In the genomic region with DNA sequence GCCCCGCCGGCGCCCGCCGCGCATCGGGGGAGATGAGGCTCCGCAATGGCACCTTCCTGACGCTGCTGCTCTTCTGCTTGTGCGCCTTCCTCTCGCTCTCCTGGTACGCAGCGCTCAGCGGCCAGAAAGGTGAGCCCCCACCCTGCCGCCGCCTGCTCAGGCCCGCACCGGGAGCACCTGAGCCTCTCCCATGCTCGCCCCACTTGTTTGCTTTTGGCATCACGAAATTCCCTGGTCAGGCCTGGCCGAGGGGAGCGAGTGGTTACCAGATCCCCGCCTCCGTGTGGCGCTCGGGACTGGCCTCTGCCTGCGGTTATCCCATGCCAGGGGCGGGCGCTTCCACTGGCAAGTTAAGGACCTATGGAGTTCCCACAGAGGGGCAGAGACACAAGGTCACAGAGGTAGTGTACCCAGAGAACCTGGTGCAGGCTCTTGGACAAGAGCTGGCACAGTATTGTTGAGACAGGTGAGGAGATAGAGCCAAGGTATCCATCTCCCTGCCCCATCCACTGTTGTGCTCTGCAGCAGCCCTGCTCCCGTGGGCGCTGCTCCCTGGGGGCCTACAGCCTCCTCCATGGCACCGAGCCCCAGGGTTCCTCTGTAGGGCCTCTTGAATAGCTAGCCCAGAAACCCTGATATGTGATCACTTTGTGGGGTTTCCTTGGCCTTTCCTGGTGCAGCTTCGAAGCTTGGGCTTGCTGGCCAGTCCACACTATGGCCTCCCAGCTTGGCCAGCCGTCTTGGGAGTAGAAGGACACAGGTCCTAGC, we compare ENCODE assay signal across 8 mouse cellular contexts. TPM values are rescaled to one million over a fixed set of nuclear protein-coding genes. Genes with fewer than 3 reads are reported as not detected.
DNase-seq lines count a peak whose midpoint lies in the region; ATAC-seq lines count a peak whose summit lies in the region.

No protein-coding gene starts in this region.

- ATAC-seq in limb, embryonic 11.5 days (ENCODE audit: insufficient number of reproducible peaks, low FRiP score, low TSS enrichment, low read depth) = peak; percentile 4; the same call in 1 of the 2 replicates
- peak; percentile 21; the same call in 1 of the 2 replicates for ATAC-seq in midbrain, embryonic 14.5 days (ENCODE audit: low FRiP score, low TSS enrichment)
- no peak for ATAC-seq in megakaryocyte-erythroid progenitor cell, adult 5-6 weeks (replicated peaks; ENCODE audit: low FRiP score, low TSS enrichment, poor library complexity, severe bottlenecking)

- H3K4me3 ChIP-seq in limb, embryonic 11.5 days (ENCODE audit: low read depth, low read length) = peak overlapping the region; percentile 70
- H3K4me3 ChIP-seq in midbrain, embryonic 14.5 days (replicated peaks; ENCODE audit: low read depth, low read length) = peak overlapping the region; percentile 73

- H3K4me1 ChIP-seq in limb, embryonic 11.5 days (ENCODE audit: control insufficient read depth, insufficient read depth, low read length) = peaks cover 43% of the 10 kb centered on the region
- H3K4me1 ChIP-seq in midbrain, embryonic 14.5 days (ENCODE audit: control insufficient read depth, insufficient read depth, low read length) = peaks cover 41% of the 10 kb centered on the region

- no peaks in the 10 kb centered on the region for H3K36me3 ChIP-seq in limb, embryonic 11.5 days (ENCODE audit: control insufficient read depth, insufficient read depth, low read length)
- peaks cover 6% of the 10 kb centered on the region for H3K36me3 ChIP-seq in midbrain, embryonic 14.5 days (ENCODE audit: control insufficient read depth, insufficient read depth, low read length)

- 5% methylated on average over 26 of the region's 34 CpGs for WGBS in limb, embryonic 11.5 days
- WGBS in midbrain, embryonic 14.5 days = 4% methylated on average over 34 of the region's 34 CpGs

- peak overlapping the region; percentile 93 for H3K9ac ChIP-seq in limb, embryonic 11.5 days (ENCODE audit: low read length)
- peak overlapping the region; percentile 100 for H3K9ac ChIP-seq in midbrain, embryonic 14.5 days (replicated peaks; ENCODE audit: low read length)

- DNase-seq in adrenal gland, postnatal 10 days = peak; percentile 71
- DNase-seq in adrenal gland, adult 8-10 months = no peak
- peak; percentile 74 for DNase-seq in MN1 (ENCODE audit: low spot score)
- DNase-seq in embryo, embryonic 9.5 days (ENCODE audit: extremely low spot score) = peak; percentile 40
- peak; percentile 63 to 67 for DNase-seq in heart, postnatal 10 days
- DNase-seq in limb, embryonic 11.5 days (ENCODE audit: low spot score) = peak; percentile 69
- peak; percentile 66 for DNase-seq in midbrain, embryonic 14.5 days

- H3K9me3 ChIP-seq in limb, embryonic 11.5 days (ENCODE audit: control insufficient read depth, low read length) = no peaks in the 10 kb centered on the region
- no peaks in the 10 kb centered on the region for H3K9me3 ChIP-seq in midbrain, embryonic 14.5 days (ENCODE audit: control insufficient read depth, low read length)

- intact Hi-C loops in heart, postnatal 10 days (cut with DNase I) = no loop called here

- peak overlapping the region; percentile 91 for H3K4me2 ChIP-seq in limb, embryonic 11.5 days (ENCODE audit: low read depth, severe bottlenecking)
- peak overlapping the region; percentile 92 for H3K4me2 ChIP-seq in midbrain, embryonic 14.5 days (ENCODE audit: low read length)

- H3K27me3 ChIP-seq in limb, embryonic 11.5 days (ENCODE audit: control insufficient read depth, insufficient read depth, low read length) = no peaks in the 10 kb centered on the region
- H3K27me3 ChIP-seq in midbrain, embryonic 14.5 days (ENCODE audit: control insufficient read depth, insufficient read depth, low read length) = 0 out of 2 replicates have a peak, but pooled peaks cover 9% of the 10 kb centered on the region

- H3K27ac ChIP-seq in limb, embryonic 11.5 days (replicated peaks; ENCODE audit: low read depth, low read length) = peak overlapping the region; percentile 70; the same call in 1 of the 2 replicates
- H3K27ac ChIP-seq in midbrain, embryonic 14.5 days (replicated peaks; ENCODE audit: low read depth, low read length) = peak overlapping the region; percentile 96

RNA-seq across cellular contexts. Expression of gene Ltc4s, which starts 12.6 kb away (rescaled TPM):
- total RNA-seq in adrenal gland, postnatal 10 days (2021) = 10 to 100 TPM; 10.1 to 12.6 TPM
- total RNA-seq in adrenal gland, adult 8-10 months (2022) = 10 to 100 TPM in 3 of 4 experiments, 1 to 10 TPM in 1; 8.3 to 28.7 (median 11.8) TPM
- total RNA-seq in heart, postnatal 10 days (2021) = 1 to 10 TPM; 5.0 to 5.9 TPM
- polyA plus RNA-seq in limb, embryonic 11.5 days (2014; fragmentation: Nextera tagmentation; extraction: Ambion mirVana) = 0.57 TPM in 1 of 2 replicates, not detected in the other
- polyA plus RNA-seq in midbrain, embryonic 14.5 days (2014; fragmentation: Nextera tagmentation; extraction: Ambion mirVana) = 1.0 and 2.5 TPM in 2 replicates
- 3.1 and 3.4 TPM in 2 replicates for total RNA-seq in megakaryocyte-erythroid progenitor cell, adult 5-6 weeks (2014; fragmentation: Nextera tagmentation)
- total RNA-seq in megakaryocyte-erythroid progenitor cell, adult 5-6 weeks (2017) = 12.7 TPM in 1 of 2 replicates, not detected in the other

RNA-seq across cellular contexts. Expression of gene Mgat4b, which starts 15.1 kb away (rescaled TPM):
- total RNA-seq in adrenal gland, postnatal 10 days (2021) = 100 to 1,000 TPM; 118 to 141 TPM
- total RNA-seq in adrenal gland, adult 8-10 months (2022) = 100 to 1,000 TPM; 130 to 232 (median 157) TPM
- 100 to 1,000 TPM; 122 to 127 TPM for total RNA-seq in heart, postnatal 10 days (2021)
- polyA plus RNA-seq in limb, embryonic 11.5 days (2014; fragmentation: Nextera tagmentation; extraction: Ambion mirVana) = 18.4 and 22.1 TPM in 2 replicates
- 41.3 and 59.6 TPM in 2 replicates for polyA plus RNA-seq in midbrain, embryonic 14.5 days (2014; fragmentation: Nextera tagmentation; extraction: Ambion mirVana)
- total RNA-seq in megakaryocyte-erythroid progenitor cell, adult 5-6 weeks (2014; fragmentation: Nextera tagmentation) = 27.8 and 40.6 TPM in 2 replicates
- 11.1 and 14.5 TPM in 2 replicates for total RNA-seq in megakaryocyte-erythroid progenitor cell, adult 5-6 weeks (2017)

RNA-seq across cellular contexts. Expression of gene Sqstm1, which starts 15.2 kb away (rescaled TPM):
- 100 to 1,000 TPM; 321 to 332 TPM for total RNA-seq in adrenal gland, postnatal 10 days (2021)
- 1,000 to 10,000 TPM in 1 of 4 experiments, 100 to 1,000 TPM in 3; 798 to 1,098 (median 876) TPM for total RNA-seq in adrenal gland, adult 8-10 months (2022)
- total RNA-seq in heart, postnatal 10 days (2021) = 100 to 1,000 TPM; 239 to 247 TPM
- 133 and 136 TPM in 2 replicates for polyA plus RNA-seq in limb, embryonic 11.5 days (2014; fragmentation: Nextera tagmentation; extraction: Ambion mirVana)
- 293 and 312 TPM in 2 replicates for polyA plus RNA-seq in midbrain, embryonic 14.5 days (2014; fragmentation: Nextera tagmentation; extraction: Ambion mirVana)
- 69.3 and 129 TPM in 2 replicates for total RNA-seq in megakaryocyte-erythroid progenitor cell, adult 5-6 weeks (2014; fragmentation: Nextera tagmentation)
- total RNA-seq in megakaryocyte-erythroid progenitor cell, adult 5-6 weeks (2017) = 339 and 435 TPM in 2 replicates

RNA-seq across cellular contexts. Expression of gene Mrnip, which starts 51.6 kb away (rescaled TPM):
- total RNA-seq in adrenal gland, postnatal 10 days (2021) = 10 to 100 TPM; 12.1 to 17.9 TPM
- total RNA-seq in adrenal gland, adult 8-10 months (2022) = 10 to 100 TPM in 3 of 4 experiments, 1 to 10 TPM in 1; 9.1 to 17.0 (median 14.6) TPM
- total RNA-seq in heart, postnatal 10 days (2021) = 1 to 10 TPM; 6.0 TPM
- 29.8 and 30.9 TPM in 2 replicates for polyA plus RNA-seq in limb, embryonic 11.5 days (2014; fragmentation: Nextera tagmentation; extraction: Ambion mirVana)
- polyA plus RNA-seq in midbrain, embryonic 14.5 days (2014; fragmentation: Nextera tagmentation; extraction: Ambion mirVana) = 37.0 and 38.8 TPM in 2 replicates
- total RNA-seq in megakaryocyte-erythroid progenitor cell, adult 5-6 weeks (2014; fragmentation: Nextera tagmentation) = 10.5 and 15.8 TPM in 2 replicates
- total RNA-seq in megakaryocyte-erythroid progenitor cell, adult 5-6 weeks (2017) = 9.9 and 17.8 TPM in 2 replicates
